Mouse (Mus musculus) right cerebral cortex, postnatal 10 days (tissue): Measurements from ENCODE around the gene Myo9b.

Source experiments
- DNase-seq, 2 experiments: peaks; one replicate each; pipeline ENCODE4 v3.0.0; 2021; ENCODE audit warnings: low spot score in 2 of 2

Myo9b gene

DNA sequence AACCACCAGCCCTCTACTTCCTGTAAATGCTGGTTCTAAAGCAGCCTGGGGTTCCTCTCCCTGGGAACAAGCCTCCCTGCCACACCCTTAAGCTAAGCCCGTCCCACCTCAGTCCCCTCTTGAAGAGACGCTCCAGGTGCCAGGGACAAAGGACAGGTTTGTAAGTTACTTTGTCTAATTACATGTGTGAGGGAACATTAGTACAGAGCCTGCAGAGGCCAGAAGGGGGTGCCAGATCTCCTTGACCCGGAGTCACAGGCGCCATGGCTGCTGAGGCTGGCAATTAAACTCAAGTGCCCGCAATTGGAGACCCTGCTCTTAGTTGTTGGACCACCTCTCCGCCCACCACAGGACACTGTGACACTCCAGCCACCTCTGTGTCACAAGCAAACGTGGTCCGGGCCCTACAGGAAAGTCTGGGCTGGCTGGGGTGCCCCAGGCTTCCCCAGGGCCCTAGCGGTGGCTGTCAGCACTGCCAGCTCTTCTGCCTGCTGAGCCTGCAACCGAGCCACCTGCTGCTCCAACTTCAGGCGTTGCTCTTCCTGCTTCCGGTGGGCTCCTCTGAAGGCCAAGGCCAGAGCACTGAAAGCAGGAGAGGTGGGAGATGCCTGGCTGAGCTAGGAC, 112.8 kb downstream of the Myo9b start:
- DNase-seq, result no peak

DNA sequence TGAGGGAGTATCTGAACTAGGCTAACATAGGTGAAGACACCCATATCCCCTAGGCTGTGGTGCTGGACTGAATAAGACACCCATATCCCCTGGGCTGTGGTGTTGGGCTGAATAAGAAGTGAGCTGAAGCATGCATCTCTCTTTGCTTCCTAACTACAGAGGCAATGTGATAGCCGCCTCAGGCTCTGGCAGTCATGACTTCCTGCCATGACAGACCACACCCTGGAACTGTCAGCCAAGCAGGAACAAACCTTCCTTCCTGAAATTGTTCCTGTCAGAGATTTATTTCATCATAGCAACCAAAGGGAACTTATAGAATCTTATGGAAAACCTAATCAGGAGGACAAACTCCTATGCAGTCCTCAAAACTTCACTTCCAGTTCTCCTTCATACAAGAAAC, 115.8 kb downstream of the Myo9b start:
- no peak for DNase-seq

- peak in 1 of 2 experiments; percentile 7 for DNase-seq
Measured at GRCm38 (mm10) chr8:71391696-71392095, 119.2 kb downstream of the Myo9b start.

DNA sequence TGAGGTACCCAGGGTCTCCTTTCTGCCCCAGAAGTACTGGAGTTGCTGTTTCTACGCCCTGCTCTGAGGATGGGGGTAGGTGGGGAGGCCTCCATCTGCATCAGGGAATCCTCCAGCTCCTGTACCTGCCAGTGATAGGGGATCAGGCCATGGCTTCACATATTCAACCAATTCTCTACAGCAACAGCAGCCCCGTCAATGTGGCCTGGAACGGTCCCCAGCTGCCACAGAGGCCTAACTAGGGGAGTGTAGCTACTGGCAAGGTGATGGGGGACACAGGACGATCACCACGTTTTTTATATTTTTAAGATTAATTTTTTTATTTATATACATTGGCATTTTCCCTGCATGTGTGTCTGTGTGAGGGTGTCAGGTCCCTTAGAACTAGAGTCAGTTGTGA, 119.9 kb downstream of the Myo9b start:
- DNase-seq, result peak; percentile 15 to 19

GRCm38 (mm10) chr8:71392871-71393270, 120.4 kb downstream of the Myo9b start:
- DNase-seq, result peak; percentile 30

DNA sequence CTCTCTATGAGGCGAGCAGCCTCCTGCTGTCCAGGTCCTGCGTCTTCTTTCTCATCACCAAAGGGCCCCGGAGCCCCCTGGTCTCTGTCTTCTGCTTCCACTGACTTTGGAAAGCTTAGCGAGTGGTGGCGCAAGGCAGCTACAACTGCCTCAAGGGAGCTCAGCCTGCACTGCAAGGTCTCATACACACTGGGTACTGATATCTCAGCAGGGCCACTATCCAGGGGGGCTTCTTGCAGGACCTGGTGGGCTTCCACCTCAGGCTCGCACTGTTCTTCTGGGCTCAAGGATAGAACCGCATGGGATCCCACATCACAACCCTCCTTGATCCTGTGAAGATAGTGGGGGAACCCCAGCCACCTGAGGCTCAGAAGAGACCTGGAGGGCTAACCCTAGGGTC, 122.0 kb downstream of the Myo9b start:
- peak; percentile 18 to 24 for DNase-seq

- peak in 1 of 2 experiments; percentile 22 for DNase-seq
Measured at GRCm38 (mm10) chr8:71395071-71395470, 122.6 kb downstream of the Myo9b start.

DNA sequence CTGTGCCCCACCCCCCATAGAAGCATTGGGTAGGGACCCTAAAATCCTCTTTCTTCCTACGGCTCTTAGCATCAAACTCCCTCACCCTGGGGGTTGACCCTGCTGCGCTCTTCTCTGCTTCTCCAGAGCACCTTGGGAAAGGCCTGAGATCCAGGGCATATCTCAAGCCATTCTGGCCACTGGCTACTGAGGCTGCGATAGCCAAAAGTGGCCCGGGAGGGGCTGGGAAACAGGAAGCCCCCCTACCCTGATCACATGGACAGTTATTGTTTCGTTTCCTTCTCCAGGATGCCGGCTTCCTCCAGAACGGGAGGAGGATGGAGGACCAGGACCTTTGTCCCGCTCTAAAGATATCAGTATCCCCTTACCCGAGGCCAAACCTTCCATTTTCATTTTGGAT, 123.1 kb downstream of the Myo9b start, which contains the start of gene Ushbp1:
Ushbp1 (minus strand) TSS at position 174 of the 400 bp plus-strand sequence.
- DNase-seq, result peak; percentile 21 to 35

GRCm38 (mm10) chr8:71396639-71397305, 124.3 kb downstream of the Myo9b start, which contains the start of gene Babam1:
Gene Babam1 (plus strand): TSS chr8:71396861.
- peak; percentile 96 to 98 for DNase-seq

DNA sequence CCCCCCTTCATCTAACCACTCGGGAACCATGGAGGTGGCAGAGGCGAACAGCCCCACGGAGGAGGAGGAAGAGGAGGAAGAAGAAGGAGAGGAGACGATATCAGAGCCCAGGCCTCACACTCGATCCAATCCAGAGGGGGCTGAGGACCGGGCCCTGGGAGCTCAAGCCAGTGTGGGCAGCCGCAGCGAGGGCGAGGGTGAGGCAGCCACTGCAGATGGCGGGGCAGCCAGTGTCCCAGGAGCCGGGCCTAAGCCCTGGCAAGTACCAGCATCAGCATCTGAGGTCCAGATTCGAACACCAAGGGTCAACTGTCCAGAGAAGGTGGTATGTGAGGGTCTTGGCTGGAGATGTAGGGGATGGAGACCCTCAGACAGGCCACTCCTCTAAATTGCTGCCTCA, 125.2 kb downstream of the Myo9b start:
- peak; percentile 25 to 39 for DNase-seq

GRCm38 (mm10) chr8:71400826-71401225, 128.3 kb downstream of the Myo9b start:
- DNase-seq, result peak; percentile 15 to 23

DNA sequence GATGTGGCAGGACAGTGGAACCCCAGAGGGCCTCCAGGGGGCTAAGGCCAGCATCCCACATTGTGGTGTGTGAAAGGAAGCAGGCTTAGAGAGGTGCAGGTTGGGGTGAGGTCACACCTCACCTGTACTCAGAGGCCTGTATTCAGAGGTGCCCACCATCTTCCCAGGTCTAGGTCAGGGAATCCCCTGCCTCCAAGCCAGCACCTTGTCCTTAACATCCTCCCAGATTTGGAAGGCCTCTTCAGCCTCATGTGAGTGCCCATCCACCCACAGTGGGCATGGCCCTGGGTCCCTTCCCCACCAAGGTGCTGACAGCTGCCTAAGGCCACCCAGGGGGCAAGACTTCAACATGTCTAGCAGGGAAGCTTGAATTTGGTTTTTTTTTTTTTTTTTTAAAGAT, 128.9 kb downstream of the Myo9b start:
- peak; percentile 21 to 25 for DNase-seq

DNA sequence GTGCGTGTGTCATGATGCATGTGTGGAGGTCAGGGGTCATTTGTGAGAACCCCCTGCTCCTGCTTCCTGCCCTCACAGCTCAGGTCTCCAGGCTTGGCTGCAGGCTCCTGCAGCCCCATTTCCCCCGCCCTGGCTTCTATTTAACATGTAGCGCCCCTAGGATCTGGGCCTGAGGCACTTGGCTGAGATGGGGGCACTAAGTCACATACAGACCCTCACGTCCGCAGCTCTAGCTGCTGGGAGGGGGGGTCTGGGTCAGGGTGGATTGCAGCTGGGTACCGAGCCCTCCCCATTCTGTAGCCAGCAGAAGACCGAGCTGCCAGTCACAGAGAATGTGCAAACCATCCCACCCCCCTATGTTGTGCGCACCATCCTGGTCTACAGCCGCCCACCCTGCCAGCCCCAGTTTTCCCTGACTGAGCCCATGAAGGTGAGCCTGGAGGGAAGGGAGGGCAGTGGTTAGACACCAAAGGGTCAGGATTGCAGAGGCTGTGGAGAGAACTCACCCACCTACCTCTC, 130.0 kb downstream of the Myo9b start:
- peak in 1 of 2 experiments; percentile 18 for DNase-seq

DNA sequence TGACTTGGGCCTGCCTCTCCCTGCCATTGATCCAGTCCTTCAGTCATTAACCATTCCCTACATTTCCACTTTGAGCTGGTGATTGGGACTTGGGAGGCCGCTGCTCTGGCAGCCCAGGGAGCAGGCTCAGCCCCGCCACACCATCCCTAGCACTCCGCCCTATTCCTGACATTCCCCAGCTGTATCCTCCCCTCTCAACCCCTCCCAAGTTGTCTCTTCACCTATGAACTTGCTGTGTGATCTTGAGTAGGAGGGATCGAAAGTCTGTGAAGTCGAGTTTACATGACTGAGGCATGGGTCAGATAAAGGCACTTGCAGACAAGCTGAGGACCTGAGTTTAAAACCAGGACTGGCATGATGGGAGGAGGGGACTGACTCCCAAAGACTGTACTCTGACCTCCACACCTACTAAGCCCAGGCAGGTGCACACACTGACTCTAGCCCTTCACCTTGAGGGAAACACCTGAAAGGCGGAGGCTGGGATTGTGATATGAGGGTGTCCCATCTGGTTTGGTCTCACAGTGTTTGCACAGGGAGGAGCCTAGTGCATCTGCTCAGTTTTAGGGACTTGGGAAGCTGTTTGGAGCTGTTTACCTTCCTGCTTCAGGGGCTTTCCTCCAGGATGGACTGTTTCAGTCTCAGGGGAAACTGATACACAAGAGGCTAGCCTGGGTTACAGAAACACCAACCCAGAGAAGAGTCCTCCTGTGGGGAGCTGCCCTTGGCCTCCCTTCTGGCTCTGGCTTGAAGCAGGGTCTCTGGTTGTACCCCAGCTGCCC, 130.8 kb downstream of the Myo9b start:
- peak in 1 of 2 experiments; percentile 12 for DNase-seq

DNA sequence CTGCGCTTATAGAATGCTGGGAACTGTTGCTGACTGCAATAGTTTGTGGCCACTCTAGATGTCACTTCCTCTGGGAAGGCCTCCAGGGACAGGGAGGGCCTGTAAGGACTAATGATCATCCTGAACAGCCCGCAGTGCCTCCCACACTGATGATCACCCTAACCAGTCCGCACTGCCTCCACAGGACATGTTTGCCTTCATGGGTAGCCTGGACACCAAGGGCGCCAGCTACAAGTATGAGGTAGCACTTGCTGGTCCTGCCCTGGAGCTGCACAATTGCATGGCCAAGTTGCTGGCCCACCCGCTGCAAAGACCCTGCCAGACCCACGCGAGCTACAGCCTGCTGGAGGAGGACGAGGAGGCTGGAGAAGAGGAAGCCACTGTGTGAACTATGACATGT, 131.5 kb downstream of the Myo9b start:
- DNase-seq, result peak in 1 of 2 experiments; percentile 30

GRCm38 (mm10) chr8:71404951-71405351, 132.4 kb downstream of the Myo9b start:
- DNase-seq, result no peak

DNA sequence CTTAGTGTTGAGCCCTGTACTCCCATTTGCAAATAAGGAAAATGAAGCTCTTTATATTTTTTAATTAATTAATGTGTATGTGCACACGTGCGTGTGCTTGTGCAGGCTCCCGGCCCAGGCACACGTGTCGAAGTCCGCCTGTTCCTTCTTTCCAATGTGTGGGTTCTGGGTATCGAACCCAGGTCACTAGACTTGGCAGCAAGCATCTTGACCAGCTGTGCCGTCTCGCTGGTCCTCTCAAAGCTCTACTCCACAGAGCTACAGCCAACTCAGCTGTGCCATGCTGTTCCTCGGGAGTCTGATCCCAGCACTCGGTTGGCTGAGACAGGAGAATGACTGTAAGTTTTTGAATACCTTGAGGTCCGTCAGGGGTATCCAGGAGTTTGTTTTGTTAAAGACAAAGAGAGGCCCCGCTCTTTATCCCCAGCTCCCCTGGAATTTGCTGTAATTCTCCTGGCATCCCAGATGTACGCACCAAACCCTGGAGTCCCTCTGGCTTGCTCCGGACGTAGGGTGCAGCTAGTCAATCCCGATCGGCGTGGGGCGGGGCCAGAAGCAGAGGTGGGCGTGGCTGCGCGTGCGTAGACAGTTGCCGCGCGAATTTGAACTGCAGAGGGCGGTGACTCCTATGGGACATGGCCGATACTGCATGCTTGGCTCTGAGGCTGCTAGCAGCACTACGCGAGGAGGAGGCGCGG, 133.0 kb downstream of the Myo9b start, which contains the start of gene Ankle1:
Ankle1 (plus strand) TSS at position 610 of the 698 bp plus-strand sequence.
- peak; percentile 95 to 96 for DNase-seq

DNA sequence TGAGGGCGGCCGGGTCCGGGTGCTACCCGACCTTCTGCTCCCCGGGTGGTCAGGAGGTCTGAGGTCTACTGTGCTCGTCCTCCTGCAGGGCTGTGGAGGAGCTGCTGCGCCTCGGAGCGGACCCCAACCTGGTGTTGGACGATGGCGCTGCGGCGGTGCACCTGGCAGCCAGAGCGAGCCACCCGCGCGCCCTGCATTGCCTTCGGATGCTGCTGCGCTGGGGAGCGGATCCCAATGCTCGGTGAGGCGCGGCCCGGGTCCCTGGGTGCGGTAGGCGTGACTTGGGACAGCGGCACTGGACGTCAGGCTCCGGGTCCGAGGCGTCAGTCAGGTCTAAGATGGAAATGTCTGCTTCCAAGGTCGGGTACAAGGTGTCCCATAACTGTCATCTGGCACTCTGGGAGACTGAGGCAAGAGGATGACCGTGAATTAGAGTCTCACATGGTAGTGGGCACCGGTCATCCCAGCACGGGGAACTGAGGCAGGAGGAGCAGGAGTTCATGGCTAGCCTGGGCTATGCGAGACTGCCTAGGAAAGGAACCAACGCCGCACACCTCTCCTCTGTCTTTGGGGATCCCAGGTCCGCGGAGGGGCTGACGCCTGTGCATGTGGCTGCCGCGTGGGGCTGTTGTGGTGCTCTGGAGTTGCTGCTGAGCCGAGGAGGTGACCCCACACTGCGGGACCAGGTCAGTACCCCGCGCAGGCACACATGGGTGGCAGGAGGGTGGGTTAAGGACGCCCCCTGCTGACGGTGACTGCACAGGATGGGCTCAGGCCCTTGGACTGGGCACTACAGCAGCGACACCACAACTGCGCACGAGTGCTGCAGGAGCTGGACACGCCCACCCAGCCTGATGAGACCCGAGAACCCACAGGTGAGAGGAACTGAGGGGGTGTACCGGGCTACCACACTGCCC, 133.8 kb downstream of the Myo9b start:
- DNase-seq, result peak in 1 of 2 experiments; percentile 56

GRCm38 (mm10) chr8:71407441-71407840, 134.9 kb downstream of the Myo9b start:
- DNase-seq, result no peak

DNA sequence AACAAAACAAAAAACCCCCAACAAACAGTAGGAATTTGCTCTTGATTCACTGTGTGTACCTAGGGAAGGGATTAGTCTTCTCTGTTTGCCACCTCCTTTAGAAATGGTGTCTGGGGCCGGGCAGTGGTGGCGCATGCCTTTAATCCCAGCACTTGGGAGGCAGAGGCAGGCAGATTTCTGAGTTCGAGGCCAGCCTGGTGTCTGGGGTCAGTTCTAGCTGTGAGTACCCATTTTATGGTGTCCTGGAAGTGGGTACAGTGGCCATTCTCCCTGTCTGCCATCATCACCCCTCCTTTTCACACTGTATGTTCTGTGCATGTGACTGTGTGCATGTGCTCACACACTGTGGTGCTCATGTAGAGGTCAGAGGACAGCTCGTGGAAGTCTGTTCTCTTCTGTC, 135.7 kb downstream of the Myo9b start:
- no peak for DNase-seq
